Mouse (Mus musculus): ENCODE measurements around the gene Tulp2.

The Tulp2 gene

DNA sequence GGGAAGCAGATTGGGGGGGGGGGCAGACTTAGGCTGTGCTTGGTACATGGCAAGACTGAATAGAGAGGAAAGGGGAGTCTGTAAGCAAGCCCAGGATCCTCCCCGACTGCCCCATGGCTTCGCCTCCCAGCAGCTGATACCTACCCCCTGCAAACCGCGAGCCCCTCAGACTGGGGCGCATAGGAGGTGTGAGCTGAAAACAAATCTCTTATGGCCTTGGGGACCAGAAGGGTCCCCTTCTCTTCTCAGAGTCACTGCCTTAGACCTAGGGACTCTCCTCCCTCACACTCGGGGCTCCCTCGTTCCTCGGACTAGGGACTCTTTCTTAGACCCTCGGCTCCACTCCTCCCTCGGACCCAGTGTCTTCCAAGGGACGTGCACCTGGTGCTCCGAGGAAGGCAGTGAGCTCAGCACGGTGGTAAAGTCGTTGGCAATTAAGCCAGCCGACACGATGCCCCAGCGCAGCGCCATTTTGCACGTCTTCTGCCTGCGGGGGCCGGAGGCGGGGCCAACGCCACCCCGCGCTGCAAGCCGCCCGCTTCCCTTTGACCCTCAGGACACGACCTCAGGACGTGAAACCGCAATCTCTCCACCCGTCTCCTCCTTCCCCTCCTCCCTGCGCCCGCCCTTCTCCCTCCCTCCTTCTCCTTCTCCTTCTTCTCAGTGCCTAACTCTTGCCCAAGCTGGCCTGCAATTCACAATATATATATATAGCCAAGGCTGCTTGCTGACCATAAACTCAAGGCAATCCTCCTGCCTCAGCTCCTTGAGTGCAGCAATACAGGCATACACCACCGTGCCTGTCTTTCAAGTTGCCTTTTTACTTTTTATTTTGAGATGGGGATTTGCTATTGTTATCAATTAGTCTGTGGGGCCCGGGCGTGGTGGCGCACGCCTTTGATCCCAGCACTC, 6.9 kb downstream of the Tulp2 start, which contains the start of gene Dhdh:
Gene Dhdh, minus strand, starts transcription at position 513 of the 912 bp plus-strand sequence.
- ChIA-PET CTCF (interaction anchor here in 3 of 4 experiments (0.6 to 2.4 kb wide), 10 partner anchors 10 to 284 kb away, joined by 3 to 9 read pairs (median 4); partner anchors contain the start of gene Ccdc155 (in 1 of the 3)), POLR2A (interaction anchor here in 3 of 4 experiments (0.5 to 4.4 kb wide), 60 partner anchors 8 to 1260 kb away, joined by 3 to 23 read pairs (median 4); partner anchors contain the start of genes Bax (in 2 of the 3), Ftl1 (in 2 of the 3), Nucb1 (in 2 of the 3) and Plekha4 (in 2 of the 3))

- CTCF ChIA-PET: interaction anchor here in 1 of 4 experiments (1.5 kb wide), 1 partner anchor 11 kb away, joined by 4 read pairs; no protein-coding TSS in a partner anchor
Observed at GRCm38 (mm10) chr7:45489578-45489977, 7.9 kb downstream of the Tulp2 start.

GRCm38 (mm10) chr7:45490822-45491221, 9.1 kb downstream of the Tulp2 start:
- CTCF ChIA-PET: interaction anchor here in 2 of 4 experiments (0.6 to 2.3 kb wide), 4 partner anchors 14 to 176 kb away, joined by 3 to 13 read pairs (median 4); no protein-coding TSS in a partner anchor
- POLR2A ChIA-PET: interaction anchor here in 3 of 4 experiments (0.6 to 4.4 kb wide), 25 partner anchors 10 to 377 kb away, joined by 3 to 23 read pairs (median 4); partner anchors contain the start of genes Ftl1 (in 2 of the 3), Plekha4 (in 2 of the 3), Ppp1r15a (in 2 of the 3) and Nucb1 (in 1 of the 3)

More at GRCm38 (mm10) chr7:45489578-45489977, 7.9 kb downstream of the Tulp2 start:
- POLR2A ChIA-PET: interaction anchor here in 2 of 4 experiments (0.5 to 4.4 kb wide), 13 partner anchors 9 to 141 kb away, joined by 3 to 23 read pairs (median 6); partner anchors contain the start of genes Nucb1 (in 1 of the 2), Plekha4 (in 1 of the 2), Ppp1r15a (in 1 of the 2) and Tulp2 (in 1 of the 2)

GRCm38 (mm10) chr7:45491264-45491663, 9.6 kb downstream of the Tulp2 start:
- POLR2A ChIA-PET: interaction anchor here (0.6 to 4.4 kb wide), 23 partner anchors 11 to 377 kb away, joined by 3 to 23 read pairs (median 4); partner anchors contain the start of genes Ftl1 (in 1 of the 4), Nucb1 (in 1 of the 4), Plekha4 (in 1 of the 4) and Ppp1r15a (in 1 of the 4)
- CTCF ChIA-PET: interaction anchor here in 2 of 4 experiments (1.0 to 2.3 kb wide), 2 partner anchors 14 to 24 kb away, joined by 4 to 13 read pairs; no protein-coding TSS in a partner anchor

GRCm38 (mm10) chr7:45492225-45492844, 10.7 kb downstream of the Tulp2 start:
- POLR2A ChIA-PET: interaction anchor here in 2 of 4 experiments (1.3 to 4.0 kb wide), 11 partner anchors 9 to 209 kb away, joined by 3 to 29 read pairs (median 4); partner anchors contain the start of gene Nucb1 (in 1 of the 2)
- CTCF ChIA-PET: interaction anchor here in 1 of 4 experiments (2.3 kb wide), 1 partner anchor 23 kb away, joined by 13 read pairs; no protein-coding TSS in a partner anchor

DNA sequence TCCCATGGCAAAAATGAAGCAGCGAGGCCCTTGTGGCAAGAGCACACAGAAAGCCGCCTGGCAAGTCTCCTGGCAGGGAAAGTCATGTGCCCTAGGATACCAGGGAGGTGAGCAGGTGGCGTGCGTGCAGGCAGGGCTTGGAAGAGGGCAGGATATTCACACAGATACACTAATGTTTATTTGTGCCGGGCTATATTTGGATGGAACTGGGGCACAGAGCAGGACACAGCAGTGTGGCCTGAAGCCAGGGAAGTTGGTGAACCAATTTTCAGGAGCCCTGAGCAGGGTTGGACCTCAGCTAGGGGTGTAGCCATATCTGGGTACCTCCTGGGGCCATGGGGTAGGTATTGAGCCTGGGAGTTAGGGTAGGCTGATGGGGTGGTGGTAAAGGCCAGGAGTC, 11.3 kb downstream of the Tulp2 start:
- CTCF ChIA-PET: interaction anchor here in 2 of 4 experiments (0.6 to 0.8 kb wide), 2 partner anchors 16 to 920 kb away, joined by 3 read pairs; no protein-coding TSS in a partner anchor
- POLR2A ChIA-PET: interaction anchor here in 2 of 4 experiments (1.1 to 4.0 kb wide), 9 partner anchors 9 to 33 kb away, joined by 3 to 29 read pairs (median 5); partner anchors contain the start of genes Bax (in 1 of the 2), Ftl1 (in 1 of the 2) and Nucb1 (in 1 of the 2)

- POLR2A ChIA-PET: interaction anchor here (0.5 to 4.0 kb wide), 27 partner anchors 9 to 94 kb away, joined by 3 to 29 read pairs (median 4); partner anchors contain the start of genes Ftl1 (in 3 of the 4), Bax (in 2 of the 4), Nucb1 (in 2 of the 4) and Plekha4 (in 1 of the 4)
- CTCF ChIA-PET: interaction anchor here in 3 of 4 experiments (0.6 to 1.1 kb wide), 5 partner anchors 18 to 365 kb away, joined by 3 to 7 read pairs (median 4); no protein-coding TSS in a partner anchor
Observed at GRCm38 (mm10) chr7:45494548-45494947, 12.9 kb downstream of the Tulp2 start.

GRCm38 (mm10) chr7:45498427-45498826, 16.8 kb downstream of the Tulp2 start:
- ChIA-PET CTCF (no interaction called here), POLR2A (interaction anchor here in 2 of 4 experiments (0.6 to 1.0 kb wide), 2 partner anchors 10 to 69 kb away, joined by 4 read pairs; no protein-coding TSS in a partner anchor)

- POLR2A ChIA-PET: interaction anchor here in 3 of 4 experiments (0.7 to 3.6 kb wide), 7 partner anchors 14 to 526 kb away, joined by 3 to 60 read pairs (median 7); partner anchors contain the start of genes Plekha4 (in 2 of the 3), Ppp1r15a (in 2 of the 3), Dhdh (in 1 of the 3) and Nomo1 (in 1 of the 3)
- CTCF ChIA-PET: interaction anchor here in 2 of 4 experiments (0.8 to 1.4 kb wide), 4 partner anchors 15 to 176 kb away, joined by 3 read pairs; partner anchors contain the start of gene Ntn5 (in 1 of the 2)
Observed at GRCm38 (mm10) chr7:45507583-45507982, 25.9 kb downstream of the Tulp2 start.

DNA sequence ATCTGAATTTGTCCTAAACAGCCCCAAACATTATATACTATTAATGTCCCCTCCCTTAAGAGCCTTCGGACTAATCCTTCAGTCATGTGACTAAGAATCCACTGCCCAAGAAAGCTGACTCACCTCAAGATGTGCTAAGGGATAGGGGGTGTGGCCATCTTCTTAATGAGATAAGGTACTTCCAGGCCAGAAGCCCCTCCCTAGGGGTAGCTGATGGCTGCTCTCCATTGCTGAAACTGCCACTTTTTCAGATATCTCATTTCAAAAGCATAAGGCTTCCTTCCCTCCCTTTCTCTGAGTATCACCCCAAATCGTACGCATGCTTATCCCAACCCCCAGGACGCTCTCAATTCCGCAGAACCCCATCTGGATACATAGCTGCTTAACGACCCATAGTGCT, 26.9 kb downstream of the Tulp2 start:
- POLR2A ChIA-PET: interaction anchor here in 3 of 4 experiments (0.7 to 4.2 kb wide), 27 partner anchors 8 to 135 kb away, joined by 3 to 60 read pairs (median 4); partner anchors contain the start of genes Plekha4 (in 3 of the 3), Ppp1r15a (in 3 of the 3), Dhdh (in 2 of the 3) and Ftl1 (in 1 of the 3)
- CTCF ChIA-PET: interaction anchor here in 3 of 4 experiments (0.6 to 1.4 kb wide), 8 partner anchors 13 to 931 kb away, joined by 3 to 6 read pairs (median 3); partner anchors contain the start of genes Gys1 (in 1 of the 3) and Ntn5 (in 1 of the 3)

DNA sequence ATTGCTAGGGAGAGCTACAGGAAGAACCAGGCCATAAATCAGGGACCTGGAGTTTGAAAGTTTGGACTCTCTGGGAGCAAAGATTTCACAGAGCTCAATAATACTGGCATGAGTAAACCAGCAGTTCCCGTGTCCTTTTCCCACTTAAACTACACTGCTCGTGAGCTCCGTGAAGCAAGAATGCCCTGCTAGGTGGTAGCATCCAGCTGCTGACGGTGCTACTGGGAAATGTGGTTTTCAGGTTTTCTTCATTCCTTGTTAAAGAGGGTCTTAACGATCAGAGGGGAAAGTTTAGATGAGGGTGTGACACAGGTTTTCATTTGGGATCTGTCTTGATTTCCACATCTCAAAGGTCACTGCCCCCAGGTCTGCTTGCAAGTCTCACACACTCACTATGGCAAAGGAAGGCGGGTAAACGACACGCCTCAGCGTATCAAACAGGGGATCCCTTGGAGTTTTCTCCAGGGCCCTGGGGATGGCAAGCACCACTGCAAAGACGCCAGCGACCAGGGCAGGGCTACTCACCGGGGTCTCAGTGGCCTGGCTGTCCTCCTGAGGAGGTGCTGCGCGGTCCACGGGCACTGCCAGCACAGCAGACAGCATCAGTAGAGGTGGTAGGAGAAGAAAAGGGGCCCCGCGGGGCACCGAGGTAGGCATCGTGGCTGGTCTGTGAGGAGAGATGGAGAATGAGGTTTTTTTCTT, 27.7 kb downstream of the Tulp2 start:
- CTCF ChIA-PET: interaction anchor here in 2 of 4 experiments (0.8 to 1.6 kb wide), 7 partner anchors 13 to 104 kb away, joined by 3 to 8 read pairs (median 3); partner anchors contain the start of genes Gys1 (in 1 of the 2) and Kcna7 (in 1 of the 2)
- POLR2A ChIA-PET: interaction anchor here (0.5 to 4.2 kb wide), 39 partner anchors 8 to 694 kb away, joined by 3 to 60 read pairs (median 5); partner anchors contain the start of genes Plekha4 (in 3 of the 4), Ppp1r15a (in 3 of the 4), Aldh16a1 (in 1 of the 4) and Bax (in 1 of the 4)

DNA sequence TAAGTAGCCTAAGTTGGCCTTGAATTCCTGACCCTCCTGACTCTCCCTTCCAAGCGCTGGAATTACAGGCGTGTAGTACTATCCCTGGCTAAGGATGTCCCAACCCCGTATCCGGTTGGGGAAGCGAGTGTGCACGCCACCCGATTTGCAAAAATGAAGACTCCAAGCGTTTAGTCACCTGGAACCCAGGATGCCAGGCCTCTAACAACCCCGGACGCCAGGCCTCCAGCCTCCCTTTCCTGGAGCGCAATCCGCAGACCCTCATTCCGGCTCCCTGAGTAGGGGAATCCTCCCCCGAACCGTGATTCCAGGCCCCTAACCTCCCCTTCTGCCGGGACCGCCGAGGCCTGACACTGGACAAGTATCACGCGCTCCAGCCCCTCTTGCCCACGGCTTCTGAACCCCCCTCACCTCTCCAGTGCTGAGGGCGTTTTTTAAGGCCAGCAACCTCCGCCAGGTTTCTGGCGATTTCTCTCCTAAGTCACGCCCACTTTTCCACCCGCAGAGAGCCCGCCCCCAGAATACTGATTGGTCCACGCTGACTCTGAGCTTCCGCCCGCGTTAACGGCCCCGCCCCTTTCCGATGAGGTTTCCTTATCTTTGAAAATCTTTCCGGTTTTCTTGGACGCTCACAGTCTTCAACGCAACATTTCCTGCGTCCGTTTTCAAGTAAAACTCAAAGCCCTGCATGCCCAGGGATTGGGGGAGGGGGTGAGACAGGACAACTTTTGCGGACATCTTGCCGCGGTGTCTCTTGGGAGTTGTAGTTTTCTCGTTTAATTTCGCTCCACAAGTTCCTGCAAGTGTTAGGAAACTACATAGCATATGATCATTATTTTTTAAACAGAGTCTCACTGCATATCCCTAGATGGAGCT, 28.5 kb downstream of the Tulp2 start, which contains the start of gene Nucb1:
Gene Nucb1, minus strand, starts transcription at position 495 of the 876 bp plus-strand sequence.
- ChIA-PET POLR2A (interaction anchor here in 3 of 4 experiments (0.6 to 4.2 kb wide), 69 partner anchors 9 to 356 kb away, joined by 3 to 60 read pairs (median 5); partner anchors contain the start of genes Ftl1 (in 3 of the 3), Plekha4 (in 3 of the 3), Ppp1r15a (in 3 of the 3) and Aldh16a1 (in 1 of the 3)), CTCF (interaction anchor here in 3 of 4 experiments (0.5 to 1.6 kb wide), 21 partner anchors 9 to 294 kb away, joined by 3 to 9 read pairs (median 3); partner anchors contain the start of genes Gys1 (in 1 of the 3), Kcna7 (in 1 of the 3) and Ppfia3 (in 1 of the 3))

DNA sequence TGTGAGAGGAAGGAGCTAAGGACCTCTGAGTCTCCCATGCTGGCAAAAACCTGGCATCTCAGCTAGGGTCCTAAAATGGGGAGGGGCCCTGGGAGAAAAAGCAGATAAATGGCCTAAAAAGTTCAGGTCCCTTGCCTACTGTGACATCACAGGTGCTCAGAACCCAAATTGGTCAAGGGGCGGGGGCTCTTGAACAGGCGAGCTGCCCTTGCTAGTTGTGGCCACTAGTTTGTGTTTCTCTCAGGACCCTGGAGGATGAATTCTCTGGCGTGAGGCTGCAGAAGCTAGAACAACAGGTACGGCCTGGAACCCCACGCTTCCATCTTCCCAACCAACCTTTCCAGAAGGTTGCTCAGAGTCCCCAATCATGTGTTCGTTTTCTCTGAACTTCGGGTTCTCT, 32.7 kb downstream of the Tulp2 start:
- POLR2A ChIA-PET: interaction anchor here (0.6 to 5.2 kb wide), 62 partner anchors 7 to 1830 kb away, joined by 3 to 109 read pairs (median 4); partner anchors contain the start of genes Plekha4 (in 4 of the 4), Ppp1r15a (in 4 of the 4), Ftl1 (in 2 of the 4) and Gys1 (in 2 of the 4)
- CTCF ChIA-PET: interaction anchor here (0.6 to 3.8 kb wide), 22 partner anchors 9 to 528 kb away, joined by 3 to 26 read pairs (median 3); partner anchors contain the start of genes Fam83e (in 1 of the 4) and Prmt1 (in 1 of the 4)

- ChIA-PET CTCF (interaction anchor here (0.5 to 3.8 kb wide), 25 partner anchors 11 to 268 kb away, joined by 3 to 26 read pairs (median 5); partner anchors contain the start of genes Gys1 (in 1 of the 4), Lmtk3 (in 1 of the 4), Plekha4 (in 1 of the 4) and Ppp1r15a (in 1 of the 4)), POLR2A (interaction anchor here (0.8 to 5.2 kb wide), 75 partner anchors 9 to 529 kb away, joined by 3 to 109 read pairs (median 4); partner anchors contain the start of genes Plekha4 (in 3 of the 4), Ppp1r15a (in 3 of the 4), Sphk2 (in 3 of the 4) and Bax (in 2 of the 4))
Observed at GRCm38 (mm10) chr7:45515436-45515835, 33.8 kb downstream of the Tulp2 start.

All from embryonic stem cell, embryonic (primary cell).